Mouse (Mus musculus): ENCODE measurements around the gene Actn4. TPM values are rescaled to one million over a fixed set of nuclear protein-coding genes. Genes with fewer than 3 reads are reported as not detected.

Gene Actn4
- polyA plus RNA-seq, 1 experiment from 2014 or later: 340 TPM

Other genes starting within 250 kb of the Actn4 start
- gene Fbxo17, start 245.5 kb downstream of the Actn4 start, polyA plus RNA-seq (2015; fragmentation: Nextera tagmentation; extraction: Ambion mirVana): 6.6 and 6.7 TPM in 2 replicates
- 136 and 143 TPM in 2 replicates for gene Mrps12, start 220.5 kb downstream of the Actn4 start, polyA plus RNA-seq (2015; fragmentation: Nextera tagmentation; extraction: Ambion mirVana)
- gene Sars2, start 220.3 kb downstream of the Actn4 start, polyA plus RNA-seq (2015; fragmentation: Nextera tagmentation; extraction: Ambion mirVana): 22.6 and 25.1 TPM in 2 replicates
- not detected in 2 replicates for gene Ccer2, start 206.2 kb downstream of the Actn4 start, polyA plus RNA-seq (2015; fragmentation: Nextera tagmentation; extraction: Ambion mirVana)
- gene Sirt2, start 195.6 kb downstream of the Actn4 start, polyA plus RNA-seq (2015; fragmentation: Nextera tagmentation; extraction: Ambion mirVana): 54.9 and 60.3 TPM in 2 replicates
- 40.2 and 43.7 TPM in 2 replicates for gene Nfkbib, start 194.8 kb downstream of the Actn4 start, polyA plus RNA-seq (2015; fragmentation: Nextera tagmentation; extraction: Ambion mirVana)
- gene Rinl, start 173.4 kb downstream of the Actn4 start, polyA plus RNA-seq (2015; fragmentation: Nextera tagmentation; extraction: Ambion mirVana): 4.5 and 5.6 TPM in 2 replicates
- 210 and 237 TPM in 2 replicates for gene Hnrnpl, start 153.8 kb downstream of the Actn4 start, polyA plus RNA-seq (2015; fragmentation: Nextera tagmentation; extraction: Ambion mirVana)
- 234 and 260 TPM in 2 replicates for gene Ech1, start 137.1 kb downstream of the Actn4 start, polyA plus RNA-seq (2015; fragmentation: Nextera tagmentation; extraction: Ambion mirVana)
- 1,462 and 1,582 TPM in 2 replicates for gene Lgals4, start 128.5 kb downstream of the Actn4 start, polyA plus RNA-seq (2015; fragmentation: Nextera tagmentation; extraction: Ambion mirVana)
- gene Lgals7, start 98.5 kb downstream of the Actn4 start, polyA plus RNA-seq (2015; fragmentation: Nextera tagmentation; extraction: Ambion mirVana): 0.98 and 1.4 TPM in 2 replicates
- gene Capn12, start 80.9 kb downstream of the Actn4 start, polyA plus RNA-seq (2015; fragmentation: Nextera tagmentation; extraction: Ambion mirVana): 0.30 TPM in 2 replicates
- 359 and 375 TPM in 2 replicates for gene Eif3k, start 19.5 kb upstream of the Actn4 start, polyA plus RNA-seq (2015; fragmentation: Nextera tagmentation; extraction: Ambion mirVana)
- 6.3 and 7.7 TPM in 2 replicates for gene Map4k1, start 19.7 kb upstream of the Actn4 start, polyA plus RNA-seq (2015; fragmentation: Nextera tagmentation; extraction: Ambion mirVana)
- gene Ryr1, start 162.8 kb upstream of the Actn4 start, polyA plus RNA-seq (2015; fragmentation: Nextera tagmentation; extraction: Ambion mirVana): 0.67 and 1.00 TPM in 2 replicates
- gene Rasgrp4, start 172.5 kb upstream of the Actn4 start, polyA plus RNA-seq (2015; fragmentation: Nextera tagmentation; extraction: Ambion mirVana): 0.44 and 0.62 TPM in 2 replicates
- 48.7 and 49.3 TPM in 2 replicates for gene Fam98c, start 193.9 kb upstream of the Actn4 start, polyA plus RNA-seq (2015; fragmentation: Nextera tagmentation; extraction: Ambion mirVana)
- gene Ggn, start 207.9 kb upstream of the Actn4 start, polyA plus RNA-seq (2015; fragmentation: Nextera tagmentation; extraction: Ambion mirVana): 0.49 and 0.76 TPM in 2 replicates
- gene Spred3, start 208.1 kb upstream of the Actn4 start, polyA plus RNA-seq (2015; fragmentation: Nextera tagmentation; extraction: Ambion mirVana): 1.4 and 2.0 TPM in 2 replicates
- gene Psmd8, start 218.4 kb upstream of the Actn4 start, polyA plus RNA-seq (2015; fragmentation: Nextera tagmentation; extraction: Ambion mirVana): 244 and 249 TPM in 2 replicates